Comparison of ENCODE assay signal across 8 mouse cellular contexts in genomic region chr9:56851778-56852177, GRCm38 (mm10). TPM values are rescaled to one million over a fixed set of nuclear protein-coding genes. Genes with fewer than 3 reads are reported as not detected.
DNase-seq lines count a peak whose midpoint lies in the region; ATAC-seq and TF ChIP-seq lines count a peak whose summit lies in the region.

No protein-coding gene starts in this region.

- peak; percentile 85 for ATAC-seq in heart, embryonic 15.5 days (replicated peaks; ENCODE audit: insufficient number of reproducible peaks, insufficient read depth, low FRiP score, low read depth)

- no peaks in the 10 kb centered on the region for H3K79me3 ChIP-seq in C2C12 (ENCODE audit: low read depth)

- H3K9me3 ChIP-seq in heart, embryonic 15.5 days (replicated peaks): no peaks in the 10 kb centered on the region

- H3K79me2 ChIP-seq in C2C12 (ENCODE audit: control insufficient read depth, insufficient read depth): no peaks in the 10 kb centered on the region

- no peak for TF ChIP-seq CTCF in C2C12 (IDR thresholded peaks at IDR 0.05; ENCODE audit: control insufficient read depth, insufficient read depth, insufficient read length)

- H3K27ac ChIP-seq in heart, embryonic 15.5 days: peak overlapping the region; percentile 72

- H3K27me3 ChIP-seq in C2C12 (ENCODE audit: control insufficient read depth, insufficient read depth, insufficient read length): no peaks in the 10 kb centered on the region
- H3K27me3 ChIP-seq in heart, embryonic 15.5 days: peaks cover 2% of the 10 kb centered on the region; the same call in 1 of the 2 replicates

- H3K4me1 ChIP-seq in heart, embryonic 15.5 days (replicated peaks): peaks cover 35% of the 10 kb centered on the region

- peak overlapping the region; percentile 24 for H3K4me2 ChIP-seq in heart, embryonic 15.5 days

- 0 out of 2 replicates have a peak overlapping the region, but pooled peaks have one; percentile 20 for H3K9ac ChIP-seq in heart, embryonic 15.5 days

- H3K36me3 ChIP-seq in C2C12 (ENCODE audit: control insufficient read depth, insufficient read depth): no peaks in the 10 kb centered on the region
- H3K36me3 ChIP-seq in heart, embryonic 15.5 days: no peaks in the 10 kb centered on the region

- peak; percentile 26 for DNase-seq in c-Kit-positive CD71-negative TER-119-negative erythroid progenitor cells, embryonic 14.5 days (ENCODE audit: low read depth)
- DNase-seq in lung, postnatal 10 days: peak; percentile 86
- no peak for DNase-seq in cerebellum, postnatal 25 days
- no peak for DNase-seq in spleen, postnatal 36 days (ENCODE audit: low spot score in 2 of 2)
- DNase-seq in right cerebral cortex, postnatal 4 days: no peak
- no peak for DNase-seq in cerebellum, adult 9-10 months

- H3K4me3 ChIP-seq in C2C12 (ENCODE audit: insufficient read depth, poor library complexity, severe bottlenecking): no peak overlapping the region
- H3K4me3 ChIP-seq in heart, embryonic 15.5 days: no peak overlapping the region

- no peak overlapping the region for H3ac ChIP-seq in C2C12 (ENCODE audit: control insufficient read depth, insufficient read length, low read depth)

- 15% methylated on average over 11 of the region's 11 CpGs for WGBS in heart, embryonic 15.5 days

TF ChIP-seq in C2C12, 6 proteins besides CTCF, POLR2A, EP300 and RAD21:
- TF ChIP-seq FOSL1 (IDR thresholded peaks at IDR 0.05; ENCODE audit: insufficient read depth, low read length, poor library complexity, severe bottlenecking) (no peak), USF1 (IDR thresholded peaks at IDR 0.05; ENCODE audit: low read depth) (no peak), MYOD1 (IDR thresholded peaks at IDR 0.05; ENCODE audit: control insufficient read depth, insufficient read length, low read depth) (peak; percentile 10), MYOG (IDR thresholded peaks at IDR 0.05; ENCODE audit: control insufficient read depth, extremely low read depth, insufficient read length) (no peak), MAX (IDR thresholded peaks at IDR 0.05) (no peak), CEBPB (IDR thresholded peaks at IDR 0.05; ENCODE audit: low read depth) (no peak)

RNA-seq across cellular contexts. Expression of gene Odf3l1, which starts 12.7 kb away (rescaled TPM):
- polyA plus RNA-seq in C2C12 (2012; fragmentation: generic; extraction: Trizol): 0.04 TPM
- 0.38 and 0.62 TPM in 2 replicates for polyA plus RNA-seq in heart, embryonic 15.5 days (2015; fragmentation: Nextera tagmentation; extraction: Ambion mirVana)

RNA-seq across cellular contexts. Expression of gene Cspg4, which starts 13.1 kb away (rescaled TPM):
- 42.8 TPM for polyA plus RNA-seq in C2C12 (2012; fragmentation: generic; extraction: Trizol)
- polyA plus RNA-seq in heart, embryonic 15.5 days (2015; fragmentation: Nextera tagmentation; extraction: Ambion mirVana): 28.9 and 38.3 TPM in 2 replicates

RNA-seq across cellular contexts. Expression of gene Lingo1, which starts 55.5 kb away (rescaled TPM):
- polyA plus RNA-seq in C2C12 (2012; fragmentation: generic; extraction: Trizol): 0.37 TPM
- polyA plus RNA-seq in heart, embryonic 15.5 days (2015; fragmentation: Nextera tagmentation; extraction: Ambion mirVana): 2.3 and 3.2 TPM in 2 replicates

Comparison
In these comparisons a context has a peak if more than half of its experiments do, and no peak if none do; other contexts are left out.
1. DNase-seq: peak in c-Kit-positive CD71-negative TER-119-negative erythroid progenitor cells, embryonic 14.5 days (single experiment) and lung, postnatal 10 days (single experiment); none in cerebellum, postnatal 25 days (0 of 2), spleen, postnatal 36 days (0 of 2), right cerebral cortex, postnatal 4 days (single experiment) and cerebellum, adult 9-10 months (single experiment).